Mouse (Mus musculus) lung, postnatal 0 days (tissue): Measurements from ENCODE around the gene Trcg1. TPM values are rescaled to one million over a fixed set of nuclear protein-coding genes. Genes with fewer than 3 reads are reported as not detected.
A peak's percentile ranks its signal among the peaks of the same experiment; 100 is the strongest.

Experiments
- ATAC-seq: fragments of 200-750 bp; cut with Nextera tagmentation; 2 replicates; pipeline ENCODE4 v1.8.0; 2017; ENCODE audit warnings: moderate library complexity
- DNase-seq: peaks from one replicate; pipeline ENCODE4 v3.0.0-alpha.2; 2016; ENCODE audit warnings: low spot score
- H3K27ac ChIP-seq: fragments of 300-500 bp; sonication (generic); 2 replicates; pipeline ENCODE4 v1.5.1; 2014; ENCODE audit warnings: antibody characterized with exemption, mild to moderate bottlenecking, low read length, mixed read lengths
- H3K27me3 ChIP-seq: fragments of 300-500 bp; sonication (generic); replicated peaks from 2 replicates; pipeline ENCODE4 v1.6.1; 2014; ENCODE audit warnings: low read length, mixed read lengths; ENCODE audit not compliant: insufficient read depth
- H3K36me3 ChIP-seq: fragments of 300-500 bp; sonication (generic); 2 replicates; pipeline ENCODE4 v1.6.1; 2014; ENCODE audit warnings: low read length, mixed read lengths; ENCODE audit not compliant: insufficient read depth
- H3K4me1 ChIP-seq: fragments of 300-500 bp; sonication (generic); 2 replicates; pipeline ENCODE4 v1.6.1; 2014; ENCODE audit warnings: antibody characterized with exemption, low read depth, low read length, mixed read lengths; ENCODE audit not compliant: insufficient read depth
- H3K4me2 ChIP-seq: fragments of 300-500 bp; sonication (generic); replicated peaks from 2 replicates; pipeline ENCODE4 v1.6.1; 2014; ENCODE audit warnings: low read depth, mild to moderate bottlenecking, low read length, moderate library complexity, mixed read lengths
- H3K4me3 ChIP-seq: fragments of 300-500 bp; sonication (generic); 2 replicates; pipeline ENCODE4 v1.5.1; 2014; ENCODE audit warnings: low read depth, low read length
- H3K9ac ChIP-seq: fragments of 300-500 bp; sonication (generic); replicated peaks from 2 replicates; pipeline ENCODE4 v1.6.1; 2014; ENCODE audit warnings: low read depth, mild to moderate bottlenecking
- H3K9me3 ChIP-seq: fragments of 300-500 bp; sonication (generic); 2 replicates; pipeline ENCODE4 v1.6.1; 2016; ENCODE audit warnings: low read length, mixed read lengths
- CTCF ChIP-seq: IDR thresholded peaks from 2 replicates; pipeline ENCODE4 v1.5.1; 2016; ENCODE audit warnings: antibody characterized with exemption, mild to moderate bottlenecking
- EP300 ChIP-seq: IDR thresholded peaks from 2 replicates; pipeline ENCODE4 v1.6.1; 2016; ENCODE audit warnings: antibody characterized with exemption, mild to moderate bottlenecking, control low read depth
- WGBS: fragments of 180-500 bp; shearing (Covaris S2); extraction: QIAGEN DNeasy Blood & Tissue Kit; methylation state at CpG from one replicate; pipeline ENCODE4 v1.1.7; 2014; 5-methylcytosine and 5-hydroxymethylcytosine counted together
- polyA plus RNA-seq: library from polyadenylated mRNA; unstranded; fragments of >200 nt; fragmentation: Nextera tagmentation; extraction: Ambion mirVana; gene quantifications from 2 replicates; pipeline ENCODE4 v1.2.1, GENCODE M21; 2015

The Trcg1 gene
- polyA plus RNA-seq, 1 experiment from 2014 or later, result not detected

- Histone ChIP-seq H3K9me3 (no peaks in the 10 kb centered on the region), H3K36me3 (peaks cover 8% of the 10 kb centered on the region; the same call in 1 of the 2 replicates), H3K4me1 (peaks cover 8% of the 10 kb centered on the region), H3K9ac (peak overlapping the region; percentile 91; the same call in 1 of the 2 replicates), H3K4me3 (peak overlapping the region; percentile 79), H3K27ac (peak overlapping the region; percentile 89; the same call in 1 of the 2 replicates), H3K4me2 (peak overlapping the region; percentile 90), H3K27me3 (no peaks in the 10 kb centered on the region)
- no peak for TF ChIP-seq CTCF
- no peak for TF ChIP-seq EP300
- no peak for ATAC-seq
- 51% methylated on average over 13 of the region's 13 CpGs for WGBS
- DNase-seq, result no peak
These were observed 26.7 kb downstream of the Trcg1 start for GRCm38 (mm10) chr9:57262795-57263684.

DNA sequence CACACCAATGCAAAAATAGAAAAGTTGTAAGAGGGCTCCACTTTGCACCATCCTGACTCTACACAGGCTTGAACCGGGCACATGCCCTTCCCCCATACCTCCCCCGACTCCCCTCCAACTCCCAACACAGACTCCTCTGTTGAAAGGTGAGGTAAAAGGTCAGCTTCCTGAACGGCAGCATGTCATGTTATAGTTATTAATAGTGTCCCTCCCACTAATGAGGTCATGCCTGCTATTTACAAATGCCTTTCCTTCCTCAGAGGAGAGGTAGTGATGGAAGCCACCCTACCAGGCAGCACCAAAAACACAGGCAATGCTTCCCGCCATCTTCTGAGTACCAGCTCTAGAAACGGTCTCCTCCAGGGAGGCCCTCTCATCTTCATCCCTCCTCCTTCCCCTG is 28.8 kb downstream of the Trcg1 start:
- H3K36me3 ChIP-seq, result no peaks in the 10 kb centered on the region
- DNase-seq, result peak; percentile 57
- ATAC-seq, result no peak
- TF ChIP-seq CTCF, result no peak
- peak; percentile 81 for TF ChIP-seq EP300
- no peak overlapping the region for H3K27ac ChIP-seq
- H3K4me2 ChIP-seq, result no peak overlapping the region
- H3K4me1 ChIP-seq, result peaks cover 8% of the 10 kb centered on the region
- no peaks in the 10 kb centered on the region for H3K27me3 ChIP-seq
- WGBS, result 25% methylated on average over 5 of the region's 5 CpGs
- H3K4me3 ChIP-seq, result no peak overlapping the region
- no peaks in the 10 kb centered on the region for H3K9me3 ChIP-seq
- no peak overlapping the region for H3K9ac ChIP-seq

DNA sequence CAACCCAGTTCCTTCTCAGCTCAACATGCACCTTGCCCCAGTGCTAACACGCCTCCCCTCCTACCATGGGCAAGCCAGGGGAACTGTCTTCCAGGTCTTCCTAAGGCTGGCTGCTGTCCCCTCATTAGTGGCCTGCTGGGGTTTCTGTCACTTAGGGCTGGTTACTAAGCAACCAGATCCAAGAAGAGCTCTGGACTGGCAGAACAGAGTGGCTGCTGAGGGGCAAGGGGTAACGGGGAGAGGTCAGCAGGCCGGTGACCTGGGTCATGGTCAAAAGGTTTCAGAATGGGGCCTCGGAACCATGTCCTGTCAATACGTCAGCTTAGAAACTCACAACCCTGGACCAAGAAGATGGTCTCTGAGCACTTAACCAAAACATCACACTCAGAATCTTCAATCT is 31.1 kb downstream of the Trcg1 start:
- Histone ChIP-seq H3K27ac (no peak overlapping the region), H3K27me3 (no peaks in the 10 kb centered on the region), H3K4me2 (no peak overlapping the region), H3K4me3 (no peak overlapping the region), H3K9ac (no peak overlapping the region), H3K4me1 (no peaks in the 10 kb centered on the region), H3K36me3 (no peaks in the 10 kb centered on the region), H3K9me3 (no peaks in the 10 kb centered on the region)
- TF ChIP-seq CTCF, result no peak
- TF ChIP-seq EP300, result no peak
- ATAC-seq (no peak), DNase-seq (no peak)
- WGBS, result 68% methylated on average over 5 of the region's 5 CpGs

- no peaks in the 10 kb centered on the region for H3K27me3 ChIP-seq
- H3K4me1 ChIP-seq, result no peaks in the 10 kb centered on the region
- H3K4me2 ChIP-seq, result no peak overlapping the region
- H3K9me3 ChIP-seq, result no peaks in the 10 kb centered on the region
- no peak overlapping the region for H3K4me3 ChIP-seq
- H3K27ac ChIP-seq, result no peak overlapping the region; the same call in 1 of the 2 replicates
- TF ChIP-seq CTCF (no peak), EP300 (no peak)
- H3K9ac ChIP-seq, result no peak overlapping the region
- no peaks in the 10 kb centered on the region for H3K36me3 ChIP-seq
- peak; percentile 42 for DNase-seq
- peak; percentile 37 for ATAC-seq
- 27% methylated on average over 10 of the region's 10 CpGs for WGBS
These were observed 31.7 kb downstream of the Trcg1 start for GRCm38 (mm10) chr9:57268078-57268477.

- ATAC-seq (peak; percentile 66), DNase-seq (peak; percentile 62)
- no peak overlapping the region for H3K4me2 ChIP-seq
- no peaks in the 10 kb centered on the region for H3K27me3 ChIP-seq
- no peaks in the 10 kb centered on the region for H3K9me3 ChIP-seq
- no peak overlapping the region; the same call in 1 of the 2 replicates for H3K27ac ChIP-seq
- TF ChIP-seq CTCF, result peak; percentile 53
- TF ChIP-seq EP300, result peak; percentile 95
- no peaks in the 10 kb centered on the region for H3K36me3 ChIP-seq
- no peak overlapping the region for H3K9ac ChIP-seq
- H3K4me1 ChIP-seq, result no peaks in the 10 kb centered on the region
- WGBS, result 19% methylated on average over 3 of the region's 3 CpGs
- H3K4me3 ChIP-seq, result no peak overlapping the region
These were observed 32.2 kb downstream of the Trcg1 start for GRCm38 (mm10) chr9:57268575-57268974.

DNA sequence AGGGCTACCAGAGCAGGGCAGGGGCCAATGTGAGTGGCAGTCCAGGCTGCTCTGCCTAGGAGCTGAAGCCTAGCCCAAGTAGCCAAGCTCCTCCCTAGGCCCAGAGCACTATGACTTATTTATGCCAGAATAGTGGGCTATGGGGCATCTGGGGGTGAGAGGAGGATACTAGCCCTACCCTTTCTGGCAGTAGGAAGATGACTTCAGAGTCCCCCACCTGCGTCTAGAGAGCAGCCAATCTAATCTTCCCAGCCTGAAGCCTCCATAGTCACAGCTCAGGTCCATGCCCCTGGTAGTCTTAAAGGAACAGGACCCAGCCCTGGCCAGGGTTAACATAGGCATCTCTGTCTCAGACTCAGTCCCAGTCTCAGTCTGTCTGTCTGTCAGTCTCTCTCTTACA is 33.0 kb downstream of the Trcg1 start:
- no peak for DNase-seq
- Histone ChIP-seq H3K4me2 (no peak overlapping the region), H3K36me3 (no peaks in the 10 kb centered on the region), H3K4me1 (no peaks in the 10 kb centered on the region), H3K9ac (no peak overlapping the region), H3K4me3 (no peak overlapping the region), H3K27me3 (no peaks in the 10 kb centered on the region), H3K27ac (no peak overlapping the region), H3K9me3 (no peaks in the 10 kb centered on the region)
- 42% methylated on average over 1 of the region's 1 CpGs for WGBS
- TF ChIP-seq CTCF, result no peak
- no peak for TF ChIP-seq EP300
- ATAC-seq, result no peak
